Mouse (Mus musculus): ENCODE data around the gene Prkca. TPM values are rescaled to one million over a fixed set of nuclear protein-coding genes. Genes with fewer than 3 reads are reported as not detected.

Gene Prkca
- polyA plus RNA-seq, 1 experiment from 2014 or later, result 10.1 TPM

DNA sequence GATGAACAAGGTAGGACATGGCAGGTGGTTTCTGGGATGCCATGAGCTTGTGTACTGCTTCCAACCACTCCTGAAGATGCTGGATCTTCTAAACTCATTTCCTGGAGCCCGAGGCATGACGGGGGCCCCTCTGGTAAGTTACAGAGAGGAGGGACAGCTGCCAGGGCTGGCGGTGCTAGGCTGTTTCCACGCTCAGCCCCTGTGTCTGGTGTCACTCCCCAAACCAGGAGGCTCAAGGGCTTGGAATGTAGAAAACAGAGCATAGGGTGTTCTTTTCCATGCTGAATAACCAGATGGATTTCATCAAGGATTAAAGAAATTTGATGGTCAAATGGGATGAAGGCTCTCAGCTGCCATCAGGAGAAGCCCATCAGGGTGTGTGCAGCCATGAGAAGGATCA lies 104.6 kb downstream of the Prkca start:
- no peaks in the 10 kb centered on the region for H3K9me3 ChIP-seq
- no peak; the same call in 1 of the 2 replicates for ATAC-seq (ENCODE audit: insufficient read depth, low FRiP score, low read depth)
- peaks cover 18% of the 10 kb centered on the region; the same call in 1 of the 2 replicates for H3K4me1 ChIP-seq
- H3K4me3 ChIP-seq (replicated peaks), result no peak overlapping the region
- 45% methylated on average over 4 of the region's 4 CpGs for WGBS
- no peaks in the 10 kb centered on the region for H3K36me3 ChIP-seq
- H3K27me3 ChIP-seq (replicated peaks), result no peaks in the 10 kb centered on the region
- no peak overlapping the region for H3K9ac ChIP-seq
- H3K27ac ChIP-seq, result no peak overlapping the region
- H3K4me2 ChIP-seq, result no peak overlapping the region

GRCm38 (mm10) chr11:108236754-108237428 lies 106.8 kb downstream of the Prkca start:
- peaks cover 18% of the 10 kb centered on the region; the same call in 1 of the 2 replicates for H3K4me1 ChIP-seq
- no peak overlapping the region for H3K4me3 ChIP-seq (replicated peaks)
- H3K9ac ChIP-seq, result no peak overlapping the region
- no peak for ATAC-seq (ENCODE audit: insufficient read depth, low FRiP score, low read depth)
- 59% methylated on average over 10 of the region's 10 CpGs for WGBS
- H3K27me3 ChIP-seq (replicated peaks), result no peaks in the 10 kb centered on the region
- H3K27ac ChIP-seq, result no peak overlapping the region
- no peaks in the 10 kb centered on the region for H3K36me3 ChIP-seq
- no peaks in the 10 kb centered on the region for H3K9me3 ChIP-seq
- no peak overlapping the region for H3K4me2 ChIP-seq

GRCm38 (mm10) chr11:108236195-108236594 lies 107.5 kb downstream of the Prkca start:
- H3K4me2 ChIP-seq, result no peak overlapping the region
- H3K27me3 ChIP-seq (replicated peaks), result no peaks in the 10 kb centered on the region
- H3K4me1 ChIP-seq, result peaks cover 18% of the 10 kb centered on the region; the same call in 1 of the 2 replicates
- no peak overlapping the region for H3K9ac ChIP-seq
- no peaks in the 10 kb centered on the region for H3K9me3 ChIP-seq
- no peak overlapping the region for H3K27ac ChIP-seq
- H3K36me3 ChIP-seq, result no peaks in the 10 kb centered on the region
- ATAC-seq (ENCODE audit: insufficient read depth, low FRiP score, low read depth), result no peak
- no peak overlapping the region for H3K4me3 ChIP-seq (replicated peaks)
- WGBS, result 43% methylated on average over 2 of the region's 2 CpGs

- ATAC-seq (ENCODE audit: insufficient read depth, low FRiP score, low read depth), result no peak
- Histone ChIP-seq H3K27me3 (replicated peaks) (no peaks in the 10 kb centered on the region), H3K9me3 (no peaks in the 10 kb centered on the region), H3K4me2 (no peak overlapping the region), H3K36me3 (no peaks in the 10 kb centered on the region), H3K9ac (no peak overlapping the region), H3K4me1 (peaks cover 12% of the 10 kb centered on the region; the same call in 1 of the 2 replicates), H3K4me3 (replicated peaks) (no peak overlapping the region), H3K27ac (no peak overlapping the region)
- WGBS, result 51% methylated on average over 5 of the region's 5 CpGs
Observed at GRCm38 (mm10) chr11:108235081-108235703, 108.5 kb downstream of the Prkca start.

DNA sequence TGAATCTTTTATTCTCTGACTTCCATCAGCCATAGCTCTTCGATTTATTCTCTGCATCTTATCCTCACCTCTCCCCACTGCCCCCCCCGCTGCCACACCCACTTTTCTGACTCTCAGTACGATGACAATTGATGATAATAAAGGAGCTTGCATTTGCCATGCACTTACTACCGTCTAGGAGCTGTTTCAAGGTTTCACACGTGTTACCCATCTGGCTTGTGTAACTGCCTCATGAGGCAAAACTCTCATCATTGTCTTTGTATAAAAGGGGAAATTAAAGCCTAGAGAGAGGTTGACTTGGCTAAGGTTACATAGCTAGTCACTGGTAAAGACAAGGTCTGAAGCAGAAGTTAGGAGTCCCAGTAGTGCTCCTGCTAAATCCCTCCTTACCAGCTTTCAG lies 110.7 kb downstream of the Prkca start:
- Histone ChIP-seq H3K27ac (no peak overlapping the region), H3K27me3 (replicated peaks) (no peaks in the 10 kb centered on the region), H3K9me3 (no peaks in the 10 kb centered on the region), H3K36me3 (no peaks in the 10 kb centered on the region), H3K9ac (no peak overlapping the region), H3K4me3 (replicated peaks) (no peak overlapping the region), H3K4me1 (peaks cover 12% of the 10 kb centered on the region; the same call in 1 of the 2 replicates), H3K4me2 (no peak overlapping the region)
- 71% methylated on average over 5 of the region's 5 CpGs for WGBS
- ATAC-seq (ENCODE audit: insufficient read depth, low FRiP score, low read depth), result no peak

GRCm38 (mm10) chr11:108230101-108230500 lies 113.6 kb downstream of the Prkca start:
- peaks cover 2% of the 10 kb centered on the region; the same call in 1 of the 2 replicates for H3K4me1 ChIP-seq
- ATAC-seq (ENCODE audit: insufficient read depth, low FRiP score, low read depth), result no peak
- H3K36me3 ChIP-seq, result no peaks in the 10 kb centered on the region
- no peak overlapping the region for H3K27ac ChIP-seq
- 84% methylated on average over 4 of the region's 4 CpGs for WGBS
- H3K4me2 ChIP-seq, result no peak overlapping the region
- no peaks in the 10 kb centered on the region for H3K27me3 ChIP-seq (replicated peaks)
- no peak overlapping the region for H3K9ac ChIP-seq
- no peak overlapping the region for H3K4me3 ChIP-seq (replicated peaks)
- H3K9me3 ChIP-seq, result no peaks in the 10 kb centered on the region

GRCm38 (mm10) chr11:108229176-108229946 lies 114.4 kb downstream of the Prkca start:
- Histone ChIP-seq H3K27me3 (replicated peaks) (no peaks in the 10 kb centered on the region), H3K4me1 (0 out of 2 replicates have a peak, but pooled peaks cover 5% of the 10 kb centered on the region), H3K4me2 (no peak overlapping the region), H3K27ac (no peak overlapping the region), H3K9ac (no peak overlapping the region), H3K4me3 (replicated peaks) (no peak overlapping the region), H3K9me3 (no peaks in the 10 kb centered on the region), H3K36me3 (no peaks in the 10 kb centered on the region)
- WGBS, result 72% methylated on average over 8 of the region's 8 CpGs
- no peak for ATAC-seq (ENCODE audit: insufficient read depth, low FRiP score, low read depth)

DNA sequence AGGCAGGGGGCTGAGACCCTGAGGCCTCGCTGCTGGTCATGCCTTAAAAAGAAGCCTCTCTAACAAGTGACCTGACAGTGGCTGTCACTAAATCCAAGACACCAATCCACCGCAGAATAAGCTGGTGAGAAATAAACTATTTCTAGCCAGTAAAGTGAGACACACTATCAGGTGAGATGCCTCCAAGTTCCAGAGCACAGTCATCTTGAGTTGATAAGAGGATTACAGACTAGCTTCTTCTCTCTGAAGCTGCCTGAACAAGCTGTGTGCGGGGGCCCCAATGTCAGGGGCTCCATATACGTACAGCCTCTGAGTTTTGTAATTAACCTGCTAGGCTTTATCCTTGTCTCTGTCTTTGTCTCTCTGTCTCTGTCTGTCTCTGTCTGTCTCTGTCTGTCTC lies 115.2 kb downstream of the Prkca start:
- Histone ChIP-seq H3K4me1 (0 out of 2 replicates have a peak, but pooled peaks cover 7% of the 10 kb centered on the region), H3K4me3 (replicated peaks) (no peak overlapping the region), H3K4me2 (no peak overlapping the region), H3K36me3 (no peaks in the 10 kb centered on the region), H3K27me3 (replicated peaks) (no peaks in the 10 kb centered on the region), H3K9ac (no peak overlapping the region), H3K9me3 (no peaks in the 10 kb centered on the region), H3K27ac (no peak overlapping the region)
- no peak for ATAC-seq (ENCODE audit: insufficient read depth, low FRiP score, low read depth)
- 67% methylated on average over 4 of the region's 4 CpGs for WGBS

DNA sequence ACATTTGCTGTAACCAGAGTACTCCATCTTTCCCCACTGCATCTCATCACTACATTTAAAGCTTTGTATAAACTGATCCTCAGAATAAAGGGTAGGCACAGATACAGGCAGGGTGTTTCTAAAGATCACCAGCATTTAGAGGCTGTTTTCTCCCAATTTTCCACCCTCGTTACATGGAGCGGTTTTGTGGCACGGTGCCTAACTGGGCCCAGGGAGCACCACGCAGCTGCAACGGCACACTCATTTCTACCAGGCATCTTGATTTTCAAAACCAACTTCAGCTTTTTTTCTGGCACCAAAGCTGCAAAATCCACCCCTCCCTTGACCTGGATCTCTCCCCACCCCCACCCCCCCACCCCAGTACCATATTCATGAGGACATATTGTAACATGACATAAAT lies 117.5 kb downstream of the Prkca start:
- no peak overlapping the region for H3K4me2 ChIP-seq
- no peak overlapping the region for H3K9ac ChIP-seq
- ATAC-seq (ENCODE audit: insufficient read depth, low FRiP score, low read depth), result no peak
- H3K27me3 ChIP-seq (replicated peaks), result no peaks in the 10 kb centered on the region
- H3K4me3 ChIP-seq (replicated peaks), result no peak overlapping the region
- peaks cover 8% of the 10 kb centered on the region; the same call in 1 of the 2 replicates for H3K4me1 ChIP-seq
- H3K9me3 ChIP-seq, result no peaks in the 10 kb centered on the region
- 87% methylated on average over 5 of the region's 5 CpGs for WGBS
- no peak overlapping the region for H3K27ac ChIP-seq
- no peaks in the 10 kb centered on the region for H3K36me3 ChIP-seq

DNA sequence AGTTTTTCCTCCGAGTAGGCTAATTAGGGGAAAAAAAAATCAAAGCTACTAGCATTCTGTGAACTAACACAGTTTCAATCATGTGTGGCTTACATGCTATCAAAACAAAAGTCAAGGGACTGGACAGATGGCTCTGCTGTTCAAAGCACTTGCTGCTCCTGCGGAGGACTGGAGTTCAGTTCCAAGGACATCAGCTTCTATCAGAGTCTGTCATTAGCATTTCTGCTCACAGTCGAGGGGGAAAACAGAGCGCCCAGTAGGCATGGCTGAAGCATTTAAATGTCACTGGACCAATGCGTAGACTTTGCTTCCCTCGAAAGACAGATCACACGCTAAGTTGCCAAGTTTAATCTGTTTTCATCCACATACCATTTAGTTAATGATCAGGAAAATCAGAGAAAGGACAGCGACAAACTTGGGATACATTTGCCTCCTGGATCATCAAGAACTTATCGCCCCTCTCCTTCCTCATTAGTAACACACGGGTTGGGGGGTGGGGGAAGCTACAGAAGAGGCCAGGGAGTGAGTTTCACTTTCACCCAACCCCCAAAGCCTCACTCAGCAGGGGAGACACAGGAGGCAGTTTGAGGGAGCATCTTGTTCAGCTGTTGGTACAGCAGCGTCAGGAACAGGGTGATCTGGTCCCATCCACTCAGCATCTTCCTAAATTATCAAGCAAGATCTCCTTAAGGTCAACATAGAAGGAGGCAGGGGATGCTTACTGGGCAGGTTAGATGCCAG lies 119.3 kb downstream of the Prkca start:
- ATAC-seq (ENCODE audit: insufficient read depth, low FRiP score, low read depth), result no peak
- whole genome bisulfite sequencing, result 56% methylated on average over 11 of the region's 11 CpGs
- Histone ChIP-seq H3K27me3 (replicated peaks) (no peaks in the 10 kb centered on the region), H3K27ac (no peak overlapping the region), H3K4me3 (replicated peaks) (no peak overlapping the region), H3K36me3 (no peaks in the 10 kb centered on the region), H3K9me3 (no peaks in the 10 kb centered on the region), H3K4me2 (no peak overlapping the region), H3K9ac (no peak overlapping the region), H3K4me1 (peaks cover 12% of the 10 kb centered on the region; the same call in 1 of the 2 replicates)

DNA sequence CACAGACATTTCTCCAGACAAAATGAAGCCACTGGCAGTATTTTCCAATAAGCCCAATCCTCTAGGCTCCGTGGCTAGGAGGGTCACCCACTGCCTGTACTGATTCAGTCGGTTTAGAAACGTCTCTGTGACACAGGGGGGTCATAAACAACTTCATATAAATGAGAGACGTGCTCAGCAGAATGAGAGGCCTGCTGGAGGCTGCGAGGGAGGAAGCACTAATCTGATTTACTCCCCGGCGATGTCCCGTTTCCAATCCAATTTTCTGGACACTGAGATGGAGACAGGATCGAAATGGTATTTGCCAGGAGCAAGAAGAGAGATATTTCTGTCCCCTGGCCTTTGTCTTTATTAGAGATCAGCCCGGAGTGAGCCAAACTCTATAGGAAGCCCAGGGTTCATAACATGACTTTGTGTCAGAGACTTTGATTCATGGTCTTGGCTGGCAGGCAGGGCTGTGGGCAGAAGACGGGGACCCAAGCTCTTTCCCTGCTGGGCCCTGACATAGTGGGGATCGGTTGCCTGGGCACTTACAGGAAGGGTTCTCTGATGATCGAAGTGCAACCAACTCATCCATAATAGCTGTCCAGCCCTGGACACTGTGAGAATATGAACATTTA lies 120.0 kb downstream of the Prkca start:
- no peak overlapping the region for H3K4me2 ChIP-seq
- H3K4me1 ChIP-seq, result peaks cover 12% of the 10 kb centered on the region; the same call in 1 of the 2 replicates
- 56% methylated on average over 13 of the region's 13 CpGs for WGBS
- no peaks in the 10 kb centered on the region for H3K9me3 ChIP-seq
- no peak overlapping the region for H3K9ac ChIP-seq
- no peak overlapping the region for H3K27ac ChIP-seq
- no peaks in the 10 kb centered on the region for H3K27me3 ChIP-seq (replicated peaks)
- no peak overlapping the region for H3K4me3 ChIP-seq (replicated peaks)
- no peaks in the 10 kb centered on the region for H3K36me3 ChIP-seq
- no peak for ATAC-seq (ENCODE audit: insufficient read depth, low FRiP score, low read depth)

Data from stomach, embryonic 15.5 days (tissue).